Mouse (Mus musculus) testis, adult 10 weeks (tissue): ENCODE data around the gene Tmem110. TPM values are rescaled to one million over a fixed set of nuclear protein-coding genes. Genes with fewer than 3 reads are reported as not detected.

Experiments used
- polyA plus RNA-seq: library from polyadenylated mRNA; stranded (reverse); fragments of 350-450 nt; fragmentation: Illumina TruSeq; extraction: RNeasy Lipid Tissue Mini Kit (QIAGEN cat#74804); gene quantifications from one replicate; pipeline ENCODE4 v1.2.3, GENCODE M21; 2014; ENCODE audit warnings: low read depth, low replicate concordance

Tmem110 gene
- 2.1 TPM for polyA plus RNA-seq

DNA sequence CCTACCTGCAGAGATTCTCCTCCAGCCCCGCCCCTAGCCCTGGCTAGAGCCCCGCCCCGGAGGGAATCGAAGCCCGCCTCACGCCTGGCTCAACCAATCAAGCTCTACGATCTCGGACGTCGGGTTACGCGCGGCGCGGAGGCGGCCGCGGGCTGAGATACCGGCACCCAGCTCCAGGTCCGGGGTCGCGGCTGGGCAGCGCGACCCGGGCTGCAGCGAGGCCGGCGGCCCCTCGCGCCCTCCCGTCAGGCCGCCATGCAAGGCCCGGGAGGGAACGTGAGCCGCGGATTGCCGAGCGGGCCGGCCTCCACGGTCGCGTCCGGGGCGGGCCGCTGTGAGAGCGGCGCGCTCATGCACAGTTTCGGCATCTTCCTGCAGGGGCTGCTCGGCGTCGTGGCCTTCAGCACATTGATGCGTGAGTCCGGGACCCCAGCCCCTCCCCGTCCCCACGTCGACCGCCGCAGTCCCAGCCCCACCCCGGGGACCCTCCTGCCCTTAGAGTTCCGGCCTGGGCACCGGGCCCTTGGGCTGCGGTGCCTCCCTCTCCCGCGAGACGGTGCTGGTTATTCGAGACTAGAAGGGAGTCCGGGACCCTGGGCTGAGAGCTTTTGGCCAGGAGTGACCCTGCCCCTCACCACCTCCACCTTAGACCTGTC lies at the start of gene Tmem110:
Gene Tmem110, plus strand, starts transcription at position 115 of the 656 bp plus-strand sequence.

DNA sequence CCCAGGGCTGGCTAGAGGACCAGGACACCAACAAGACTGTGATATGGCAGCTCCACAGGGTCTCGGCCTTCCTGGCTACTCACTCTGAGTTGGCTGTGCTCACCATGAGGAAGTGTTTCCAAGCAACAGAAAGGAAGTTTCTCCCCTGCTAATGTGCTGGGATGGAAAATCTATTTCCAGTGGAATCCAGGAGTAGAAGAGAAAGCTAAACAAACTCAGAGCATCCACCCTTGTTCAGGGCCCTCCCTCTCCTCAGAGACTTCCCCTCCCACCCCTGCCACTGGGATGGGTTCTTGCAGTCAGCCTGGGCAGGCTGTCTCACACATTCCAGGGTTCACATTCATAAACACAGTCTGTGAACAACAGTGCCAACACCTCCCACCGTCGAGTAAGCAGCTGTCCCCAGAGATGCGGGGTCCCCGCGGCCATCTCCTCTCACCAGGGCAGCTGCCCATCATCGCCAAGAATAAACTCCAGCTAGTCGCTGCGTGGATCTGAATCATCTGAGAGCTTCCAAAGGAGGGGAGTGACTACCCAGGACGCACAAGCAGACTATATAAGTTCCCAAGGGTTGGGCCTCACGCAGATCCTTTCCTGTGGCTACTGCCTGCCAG lies 53.7 kb downstream of the Tmem110 start, which contains the start of gene Mustn1:
Gene Mustn1, plus strand, starts transcription at position 243 of the 614 bp plus-strand sequence.

DNA sequence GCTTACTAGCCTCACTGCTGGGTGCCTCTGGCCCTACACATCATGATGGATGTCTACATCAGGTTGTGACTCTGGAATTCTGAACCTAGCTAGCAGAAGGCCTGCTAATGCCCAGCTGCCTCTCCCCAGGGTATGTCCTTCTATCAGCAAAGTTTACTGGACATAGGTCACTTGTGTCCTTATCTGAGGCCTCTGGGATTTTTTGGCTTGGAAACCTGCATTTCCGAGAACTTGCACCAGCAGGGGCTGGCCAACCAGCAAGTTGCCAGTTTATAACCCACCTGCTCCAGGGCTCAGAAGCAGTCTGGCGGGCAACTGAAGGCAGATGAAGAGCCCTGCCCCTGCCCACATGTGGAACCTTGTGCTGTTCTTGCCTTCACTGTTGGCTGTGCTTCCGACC lies 60.8 kb downstream of the Tmem110 start, which contains the start of gene Itih4:
Gene Itih4, plus strand, starts transcription at position 273 of the 400 bp plus-strand sequence.

DNA sequence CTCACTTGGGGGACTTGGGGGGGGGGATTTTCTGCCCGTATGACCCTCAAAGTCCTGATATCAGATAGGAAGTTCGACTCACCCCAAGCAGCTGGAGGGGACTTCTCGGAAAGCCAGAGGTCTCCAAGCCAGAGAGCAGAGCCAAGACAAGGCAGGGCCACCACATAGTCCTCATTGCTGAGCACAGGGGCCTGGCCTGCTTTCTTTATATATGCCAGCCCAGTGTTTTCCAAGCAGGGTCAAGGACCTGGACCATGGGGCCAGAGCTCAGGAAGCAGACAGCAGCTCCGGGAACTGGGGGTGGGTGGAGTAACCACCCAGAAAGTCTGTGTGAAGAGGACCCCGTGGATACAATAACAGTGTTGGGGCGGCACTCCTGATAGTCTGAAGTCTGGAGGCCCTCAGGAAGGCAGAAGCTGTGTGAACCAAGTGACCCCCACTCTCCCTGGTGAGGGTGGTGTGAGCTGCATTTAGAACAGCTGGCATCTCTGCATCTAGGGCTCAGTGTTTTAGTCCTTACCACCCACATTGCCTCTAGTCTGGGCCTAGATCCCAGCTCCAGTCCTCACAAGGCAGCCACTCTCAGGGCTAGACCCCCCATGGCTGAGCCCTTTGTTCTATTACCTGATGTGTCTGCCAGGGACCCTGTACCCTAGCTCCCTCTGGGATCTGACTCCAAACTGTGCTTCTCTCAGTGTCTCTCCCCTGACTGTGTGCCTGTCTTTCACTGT lies 98.2 kb downstream of the Tmem110 start, which contains the start of gene Itih3:
Gene Itih3, minus strand, starts transcription at position 386 of the 731 bp plus-strand sequence.

Other genes with a start within 250 kb of the Tmem110 start
- 65.6 TPM for gene Prkcd, start 199.4 kb upstream of the Tmem110 start, polyA plus RNA-seq
- gene Rft1, start 171.2 kb upstream of the Tmem110 start, polyA plus RNA-seq: 6.2 TPM
- gene Sfmbt1, start 110.7 kb upstream of the Tmem110 start, polyA plus RNA-seq: 73.5 TPM
- gene Mustn1, start 53.6 kb downstream of the Tmem110 start, polyA plus RNA-seq: not detected
- gene Itih4, start 60.9 kb downstream of the Tmem110 start, polyA plus RNA-seq: not detected
- 0.28 TPM for gene Itih3, start 98.2 kb downstream of the Tmem110 start, polyA plus RNA-seq
- not detected for gene Itih1, start 117.7 kb downstream of the Tmem110 start, polyA plus RNA-seq
- 73.5 TPM for gene Nek4, start 125.8 kb downstream of the Tmem110 start, polyA plus RNA-seq
- gene Glt8d1, start 175.8 kb downstream of the Tmem110 start, polyA plus RNA-seq: 650 TPM
- 909 TPM for gene Spcs1, start 176.1 kb downstream of the Tmem110 start, polyA plus RNA-seq
- gene Pbrm1, start 193.5 kb downstream of the Tmem110 start, polyA plus RNA-seq: 47.5 TPM
- gene Gnl3, start 193.6 kb downstream of the Tmem110 start, polyA plus RNA-seq: 114 TPM